Comparison of ENCODE assay signal across 13 mouse cellular contexts in genomic region chr2:12329068-12329407, GRCm38 (mm10). TPM values are rescaled to one million over a fixed set of nuclear protein-coding genes. Genes with fewer than 3 reads are reported as not detected.
DNase-seq lines count a peak whose midpoint lies in the region; ATAC-seq lines count a peak whose summit lies in the region.
"Had no signal": no experiment of that assay in that cellular context is flagged by ENCODE, and none has a peak within 500 bp of the region (broad histone marks: within the 10 kb centered on the region; RNA-seq: fewer than 3 reads in every experiment).

No protein-coding gene starts in this region.

- no peaks in the 10 kb centered on the region for H3K9me3 ChIP-seq in kidney, embryonic 16.5 days (ENCODE audit: low read length)
- no peaks in the 10 kb centered on the region for H3K9me3 ChIP-seq in embryonic facial prominence, embryonic 15.5 days (replicated peaks)
- no peaks in the 10 kb centered on the region for H3K9me3 ChIP-seq in hindbrain, embryonic 16.5 days (ENCODE audit: control insufficient read depth, low read length)
- no peaks in the 10 kb centered on the region for H3K9me3 ChIP-seq in neural tube, embryonic 11.5 days (ENCODE audit: control insufficient read depth, low read length)

- WGBS in kidney, embryonic 16.5 days, result 31% methylated on average over 5 of the region's 5 CpGs
- 23% methylated on average over 5 of the region's 5 CpGs for WGBS in embryonic facial prominence, embryonic 15.5 days
- 13% methylated on average over 5 of the region's 5 CpGs for WGBS in hindbrain, embryonic 16.5 days
- 24% methylated on average over 5 of the region's 5 CpGs for WGBS in neural tube, embryonic 11.5 days

- no peak overlapping the region for H3K27ac ChIP-seq in kidney, embryonic 16.5 days (ENCODE audit: low read length)
- H3K27ac ChIP-seq in embryonic facial prominence, embryonic 15.5 days (replicated peaks), result peak overlapping the region; percentile 58; the same call in 1 of the 2 replicates
- H3K27ac ChIP-seq in hindbrain, embryonic 16.5 days (ENCODE audit: low read depth, low read length), result no peak overlapping the region
- no peak overlapping the region for H3K27ac ChIP-seq in neural tube, embryonic 11.5 days (ENCODE audit: low read depth, low read length)
- H3K27ac ChIP-seq: liver, embryonic 14.5 days had no signal

- no peaks in the 10 kb centered on the region for H3K27me3 ChIP-seq in kidney, embryonic 16.5 days (ENCODE audit: insufficient read depth, low read length)
- no peaks in the 10 kb centered on the region for H3K27me3 ChIP-seq in embryonic facial prominence, embryonic 15.5 days
- no peaks in the 10 kb centered on the region for H3K27me3 ChIP-seq in hindbrain, embryonic 16.5 days (replicated peaks; ENCODE audit: control insufficient read depth, insufficient read depth, low read length)
- H3K27me3 ChIP-seq in neural tube, embryonic 11.5 days (ENCODE audit: control insufficient read depth, insufficient read depth, low read length), result no peaks in the 10 kb centered on the region
- H3K27me3 ChIP-seq: Patski had no signal

- H3K4me3 ChIP-seq in kidney, embryonic 16.5 days (ENCODE audit: low read length), result no peak overlapping the region
- no peak overlapping the region for H3K4me3 ChIP-seq in embryonic facial prominence, embryonic 15.5 days (replicated peaks)
- H3K4me3 ChIP-seq in hindbrain, embryonic 16.5 days (ENCODE audit: low read length), result no peak overlapping the region
- H3K4me3 ChIP-seq in neural tube, embryonic 11.5 days (ENCODE audit: low read depth, low read length), result no peak overlapping the region

- no peak for ATAC-seq in kidney, embryonic 16.5 days (ENCODE audit: low FRiP score, low TSS enrichment)
- ATAC-seq in embryonic facial prominence, embryonic 15.5 days (ENCODE audit: insufficient number of reproducible peaks, low FRiP score, low TSS enrichment, low read depth), result no peak
- no peak; the same call in 1 of the 2 replicates for ATAC-seq in hindbrain, embryonic 16.5 days
- no peak for ATAC-seq in neural tube, embryonic 11.5 days (ENCODE audit: insufficient read depth, low FRiP score, low TSS enrichment)
- ATAC-seq: CD4-positive, CD25-positive, alpha-beta regulatory T cell, adult 4 months; intestine, embryonic 16.5 days; Patski had no signal

- H3K4me2 ChIP-seq in kidney, embryonic 16.5 days (replicated peaks; ENCODE audit: low read depth, low read length), result peak overlapping the region; percentile 53; the same call in 1 of the 2 replicates
- peak overlapping the region; percentile 40; the same call in 1 of the 2 replicates for H3K4me2 ChIP-seq in embryonic facial prominence, embryonic 15.5 days (replicated peaks)
- H3K4me2 ChIP-seq in hindbrain, embryonic 16.5 days (ENCODE audit: low read length), result peak overlapping the region; percentile 62
- H3K4me2 ChIP-seq in neural tube, embryonic 11.5 days (ENCODE audit: low read depth), result no peak overlapping the region

- DNase-seq in kidney, adult 11 months, result no peak
- peak; percentile 19 for DNase-seq in neural tube, embryonic 11.5 days (ENCODE audit: low spot score)
- DNase-seq in natural killer cell, adult 2 months (ENCODE audit: low spot score in 2 of 2), result no peak
- DNase-seq in left cerebral cortex, postnatal 14 days (ENCODE audit: low spot score in 2 of 2), result no peak
- no peak for DNase-seq in right cerebral cortex, postnatal 4 days
- DNase-seq: cerebellum, adult 9-11 months had no signal

- intact Hi-C loops in left cerebral cortex, postnatal 14 days (cut with DNase I), result no loop called here

- H3K9ac ChIP-seq in kidney, embryonic 16.5 days (replicated peaks; ENCODE audit: low read length), result no peak overlapping the region
- H3K9ac ChIP-seq in embryonic facial prominence, embryonic 15.5 days, result no peak overlapping the region
- no peak overlapping the region for H3K9ac ChIP-seq in hindbrain, embryonic 16.5 days (ENCODE audit: low read depth, low read length)
- no peak overlapping the region for H3K9ac ChIP-seq in neural tube, embryonic 11.5 days (ENCODE audit: low read length)
- H3K9ac ChIP-seq: liver, embryonic 14.5 days had no signal

- peaks cover 15% of the 10 kb centered on the region for H3K4me1 ChIP-seq in kidney, embryonic 16.5 days (ENCODE audit: insufficient read depth, low read length)
- H3K4me1 ChIP-seq in embryonic facial prominence, embryonic 15.5 days, result peaks cover 28% of the 10 kb centered on the region
- H3K4me1 ChIP-seq in hindbrain, embryonic 16.5 days (ENCODE audit: control insufficient read depth, insufficient read depth, low read depth, low read length), result peaks cover 6% of the 10 kb centered on the region
- peaks cover 8% of the 10 kb centered on the region; the same call in 1 of the 2 replicates for H3K4me1 ChIP-seq in neural tube, embryonic 11.5 days (ENCODE audit: control insufficient read depth, insufficient read depth, low read length)

- H3K36me3 ChIP-seq in kidney, embryonic 16.5 days (ENCODE audit: insufficient read depth, low read length), result no peaks in the 10 kb centered on the region
- H3K36me3 ChIP-seq in embryonic facial prominence, embryonic 15.5 days, result no peaks in the 10 kb centered on the region
- no peaks in the 10 kb centered on the region for H3K36me3 ChIP-seq in hindbrain, embryonic 16.5 days (ENCODE audit: control insufficient read depth, insufficient read depth, low read length)
- no peaks in the 10 kb centered on the region for H3K36me3 ChIP-seq in neural tube, embryonic 11.5 days (ENCODE audit: control insufficient read depth, insufficient read depth, low read length)

RNA-seq across cellular contexts. Expression of gene Itga8, which starts 27.3 kb away (rescaled TPM):
- polyA plus RNA-seq in kidney, embryonic 16.5 days (2015; fragmentation: Nextera tagmentation; extraction: Ambion mirVana), result 43.3 and 45.4 TPM in 2 replicates
- polyA plus RNA-seq in embryonic facial prominence, embryonic 15.5 days (2015; fragmentation: Nextera tagmentation; extraction: Ambion mirVana), result 17.8 and 18.6 TPM in 2 replicates
- 3.1 and 4.0 TPM in 2 replicates for polyA plus RNA-seq in hindbrain, embryonic 16.5 days (2015; fragmentation: Nextera tagmentation; extraction: Ambion mirVana)
- 8.2 and 8.3 TPM in 2 replicates for polyA plus RNA-seq in neural tube, embryonic 11.5 days (2014; fragmentation: Nextera tagmentation; extraction: Ambion mirVana)
- total RNA-seq in left cerebral cortex, postnatal 14 days (2021), result 1 to 10 TPM; 4.8 to 6.0 TPM
- polyA plus RNA-seq: CD4-positive, CD25-positive, alpha-beta regulatory T cell, adult 4 months; Patski had no signal
